Comparison of ENCODE assay signal across 19 mouse cellular contexts in the genomic region with DNA sequence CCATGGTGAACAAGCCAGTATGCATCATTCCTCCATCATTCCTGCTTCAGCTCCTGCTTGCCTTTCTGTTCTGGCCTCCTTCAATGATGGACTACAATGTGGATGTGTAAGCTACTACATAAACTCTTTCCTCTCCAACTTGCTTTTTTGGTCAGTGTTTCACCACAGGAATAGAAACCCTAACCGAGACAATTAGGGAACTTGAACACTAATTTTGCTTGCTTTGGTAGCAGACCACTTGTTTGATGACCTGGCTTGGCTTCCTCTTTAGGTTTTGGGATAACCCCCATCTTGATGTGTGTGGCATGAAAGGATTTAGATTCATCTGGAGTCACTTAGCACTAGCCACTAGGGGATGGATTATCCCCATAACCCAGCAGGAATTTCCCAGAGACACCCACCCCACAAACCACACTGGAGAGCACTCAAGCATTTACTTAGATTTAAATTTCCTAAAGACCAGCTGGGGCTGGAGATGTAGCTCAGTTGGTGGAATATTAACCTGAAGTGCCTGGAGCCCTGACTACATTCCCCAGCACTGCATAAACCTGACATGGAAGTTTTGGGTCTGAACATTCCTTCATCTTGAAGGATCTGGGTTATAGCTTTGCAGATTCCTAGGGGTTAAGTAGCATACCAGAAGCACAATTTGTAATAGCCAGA. TPM values are rescaled to one million over a fixed set of nuclear protein-coding genes. Genes with fewer than 3 reads are reported as not detected.
DNase-seq lines count a peak whose midpoint lies in the region; ATAC-seq lines count a peak whose summit lies in the region.
"Had no signal": no experiment of that assay in that cellular context is flagged by ENCODE, and none has a peak within 500 bp of the region (broad histone marks: within the 10 kb centered on the region; RNA-seq: fewer than 3 reads in every experiment).

No protein-coding gene starts in this region.

- no peaks in the 10 kb centered on the region; the same call in 1 of the 2 replicates for H3K9me3 ChIP-seq in limb, embryonic 12.5 days
- H3K9me3 ChIP-seq in limb, embryonic 10.5 days (replicated peaks), result no peaks in the 10 kb centered on the region
- no peaks in the 10 kb centered on the region for H3K9me3 ChIP-seq in embryonic facial prominence, embryonic 14.5 days (ENCODE audit: control insufficient read depth, low read length)
- no peaks in the 10 kb centered on the region for H3K9me3 ChIP-seq in kidney, embryonic 14.5 days (ENCODE audit: control insufficient read depth, low read length)
- H3K9me3 ChIP-seq: hindbrain, embryonic 15.5 days; neural tube, embryonic 15.5 days had no signal

- DNase-seq in limb, embryonic 10.5 days (ENCODE audit: low spot score), result no peak
- peak; percentile 70 for DNase-seq in embryonic facial prominence, embryonic 14.5 days (ENCODE audit: low spot score)
- DNase-seq in cerebellum, adult 8-10 months, result no peak
- DNase-seq in left cerebral cortex, postnatal 10 days (ENCODE audit: extremely low spot score in 1 of 2, low spot score in 2 of 2), result no peak
- DNase-seq in thymus, postnatal 25 days, result no peak
- DNase-seq: B cell, adult 2 months; cerebellum, adult 11-12 months; retina, postnatal 1 day; spleen, adult 18-20 months; thymus, postnatal 4 days had no signal

- H3K4me3 ChIP-seq in limb, embryonic 12.5 days (replicated peaks), result no peak overlapping the region
- H3K4me3 ChIP-seq in limb, embryonic 10.5 days, result no peak overlapping the region
- no peak overlapping the region for H3K4me3 ChIP-seq in embryonic facial prominence, embryonic 14.5 days (ENCODE audit: low read depth, low read length)
- no peak overlapping the region for H3K4me3 ChIP-seq in kidney, embryonic 14.5 days (ENCODE audit: low read length)
- H3K4me3 ChIP-seq: hindbrain, embryonic 15.5 days; layer of hippocampus, adult 2 months; left cerebral cortex, adult 2 months; neural tube, embryonic 15.5 days had no signal

- WGBS in limb, embryonic 12.5 days, result 16% methylated on average over 1 of the region's 1 CpGs
- 52% methylated on average over 1 of the region's 1 CpGs for WGBS in limb, embryonic 10.5 days
- 39% methylated on average over 1 of the region's 1 CpGs for WGBS in embryonic facial prominence, embryonic 14.5 days
- WGBS in kidney, embryonic 14.5 days, result 70% methylated on average over 1 of the region's 1 CpGs

- H3K4me2 ChIP-seq in limb, embryonic 12.5 days, result no peak overlapping the region
- H3K4me2 ChIP-seq in embryonic facial prominence, embryonic 14.5 days (ENCODE audit: low read depth, low read length), result no peak overlapping the region
- H3K4me2 ChIP-seq in kidney, embryonic 14.5 days (replicated peaks; ENCODE audit: low read depth, low read length), result no peak overlapping the region
- H3K4me2 ChIP-seq: hindbrain, embryonic 15.5 days; neural tube, embryonic 15.5 days had no signal

- H3K27ac ChIP-seq in limb, embryonic 12.5 days, result no peak overlapping the region; the same call in 1 of the 2 replicates
- no peak overlapping the region for H3K27ac ChIP-seq in limb, embryonic 10.5 days
- H3K27ac ChIP-seq in embryonic facial prominence, embryonic 14.5 days (replicated peaks; ENCODE audit: low read depth, low read length), result no peak overlapping the region; the same call in 1 of the 2 replicates
- peak overlapping the region; percentile 12; the same call in 1 of the 2 replicates for H3K27ac ChIP-seq in kidney, embryonic 14.5 days (ENCODE audit: low read depth, low read length)
- H3K27ac ChIP-seq: hindbrain, embryonic 15.5 days; layer of hippocampus, adult 2 months; left cerebral cortex, adult 2 months; macrophage; neural tube, embryonic 15.5 days; stomach, postnatal 0 days had no signal

- 0 out of 2 replicates have a peak, but pooled peaks cover 2% of the 10 kb centered on the region for H3K27me3 ChIP-seq in limb, embryonic 12.5 days
- H3K27me3 ChIP-seq in limb, embryonic 10.5 days (ENCODE audit: low read depth, poor library complexity, severe bottlenecking), result no peaks in the 10 kb centered on the region
- no peaks in the 10 kb centered on the region for H3K27me3 ChIP-seq in embryonic facial prominence, embryonic 14.5 days (replicated peaks; ENCODE audit: control insufficient read depth, insufficient read depth, low read length)
- H3K27me3 ChIP-seq in kidney, embryonic 14.5 days (ENCODE audit: control insufficient read depth, insufficient read depth, low read length), result no peaks in the 10 kb centered on the region
- H3K27me3 ChIP-seq: hindbrain, embryonic 15.5 days; neural tube, embryonic 15.5 days had no signal

- peak; percentile 42; the same call in 1 of the 2 replicates for ATAC-seq in limb, embryonic 12.5 days (ENCODE audit: insufficient number of reproducible peaks, insufficient read depth, low FRiP score, low TSS enrichment, low read depth)
- no peak for ATAC-seq in embryonic facial prominence, embryonic 14.5 days (ENCODE audit: low read depth)
- ATAC-seq in kidney, embryonic 14.5 days (ENCODE audit: low FRiP score, low TSS enrichment), result peak; percentile 32; the same call in 1 of the 2 replicates
- ATAC-seq in megakaryocyte, adult 5-6 weeks (ENCODE audit: poor library complexity, severe bottlenecking), result peak; percentile 75

- intact Hi-C loops in left cerebral cortex, postnatal 10 days (cut with DNase I), result no loop called here

- no peaks in the 10 kb centered on the region for H3K36me3 ChIP-seq in limb, embryonic 12.5 days
- H3K36me3 ChIP-seq in limb, embryonic 10.5 days, result no peaks in the 10 kb centered on the region
- no peaks in the 10 kb centered on the region for H3K36me3 ChIP-seq in embryonic facial prominence, embryonic 14.5 days (ENCODE audit: control insufficient read depth, insufficient read depth, low read length)
- H3K36me3 ChIP-seq in kidney, embryonic 14.5 days (ENCODE audit: control insufficient read depth, insufficient read depth, low read length), result no peaks in the 10 kb centered on the region
- H3K36me3 ChIP-seq: hindbrain, embryonic 15.5 days; neural tube, embryonic 15.5 days had no signal

- H3K4me1 ChIP-seq in limb, embryonic 12.5 days (replicated peaks), result peaks cover 22% of the 10 kb centered on the region
- peaks cover 37% of the 10 kb centered on the region for H3K4me1 ChIP-seq in limb, embryonic 10.5 days
- H3K4me1 ChIP-seq in embryonic facial prominence, embryonic 14.5 days (ENCODE audit: control insufficient read depth, insufficient read depth, low read length), result peaks cover 16% of the 10 kb centered on the region
- H3K4me1 ChIP-seq in kidney, embryonic 14.5 days (ENCODE audit: control insufficient read depth, insufficient read depth, low read length), result peaks cover 8% of the 10 kb centered on the region

- H3K9ac ChIP-seq in limb, embryonic 12.5 days (replicated peaks), result no peak overlapping the region
- H3K9ac ChIP-seq in embryonic facial prominence, embryonic 14.5 days (ENCODE audit: low read depth, low read length), result no peak overlapping the region
- H3K9ac ChIP-seq in kidney, embryonic 14.5 days (ENCODE audit: low read depth, low read length), result no peak overlapping the region
- H3K9ac ChIP-seq: hindbrain, embryonic 15.5 days; neural tube, embryonic 15.5 days had no signal

RNA-seq across cellular contexts. Expression of gene Agpat3, which starts 3.8 kb away (rescaled TPM):
- polyA plus RNA-seq in limb, embryonic 12.5 days (2016; fragmentation: Nextera tagmentation; extraction: Ambion mirVana), result 48.7 and 52.7 TPM in 2 replicates
- polyA plus RNA-seq in limb, embryonic 10.5 days (2016; fragmentation: Nextera tagmentation; extraction: Ambion mirVana), result 38.7 and 38.8 TPM in 2 replicates
- 83.2 and 86.1 TPM in 2 replicates for polyA plus RNA-seq in embryonic facial prominence, embryonic 14.5 days (2014; fragmentation: Nextera tagmentation; extraction: Ambion mirVana)
- 66.4 and 84.7 TPM in 2 replicates for polyA plus RNA-seq in kidney, embryonic 14.5 days (2014; fragmentation: Nextera tagmentation; extraction: Ambion mirVana)
- 1.8 and 2.4 TPM in 2 replicates for total RNA-seq in megakaryocyte, adult 5-6 weeks (2015)
- total RNA-seq in megakaryocyte, adult 5-6 weeks (2017), result 2.8 and 5.2 TPM in 2 replicates
- total RNA-seq in left cerebral cortex, postnatal 10 days (2021), result 100 to 1,000 TPM; 251 to 263 TPM

RNA-seq across cellular contexts. Expression of gene Rrp1, which starts 56.8 kb away (rescaled TPM):
- 330 and 340 TPM in 2 replicates for polyA plus RNA-seq in limb, embryonic 12.5 days (2016; fragmentation: Nextera tagmentation; extraction: Ambion mirVana)
- polyA plus RNA-seq in limb, embryonic 10.5 days (2016; fragmentation: Nextera tagmentation; extraction: Ambion mirVana), result 355 and 359 TPM in 2 replicates
- 204 and 237 TPM in 2 replicates for polyA plus RNA-seq in embryonic facial prominence, embryonic 14.5 days (2014; fragmentation: Nextera tagmentation; extraction: Ambion mirVana)
- 228 and 265 TPM in 2 replicates for polyA plus RNA-seq in kidney, embryonic 14.5 days (2014; fragmentation: Nextera tagmentation; extraction: Ambion mirVana)
- 32.9 and 38.3 TPM in 2 replicates for total RNA-seq in megakaryocyte, adult 5-6 weeks (2015)
- 173 and 213 TPM in 2 replicates for total RNA-seq in megakaryocyte, adult 5-6 weeks (2017)
- 100 to 1,000 TPM; 345 to 346 TPM for total RNA-seq in left cerebral cortex, postnatal 10 days (2021)
